Mouse (Mus musculus) spleen, adult 2 months (tissue): ENCODE results near the gene Mrpl4.

Experiments used
- CTCF ChIP-seq: fragments of 200-500 bp; IDR thresholded peaks from 2 replicates; pipeline ENCODE4 v1.5.1; 2011; ENCODE audit warnings: mild to moderate bottlenecking, inconsistent platforms; ENCODE audit not compliant: insufficient read depth, insufficient read length, insufficient replicate concordance; ENCODE audit errors: extremely low read depth
- POLR2A ChIP-seq: fragments of 200-500 bp; IDR thresholded peaks from 2 replicates; pipeline ENCODE4 v1.6.1; 2011; ENCODE audit warnings: low read depth, low read length, inconsistent platforms

DNA sequence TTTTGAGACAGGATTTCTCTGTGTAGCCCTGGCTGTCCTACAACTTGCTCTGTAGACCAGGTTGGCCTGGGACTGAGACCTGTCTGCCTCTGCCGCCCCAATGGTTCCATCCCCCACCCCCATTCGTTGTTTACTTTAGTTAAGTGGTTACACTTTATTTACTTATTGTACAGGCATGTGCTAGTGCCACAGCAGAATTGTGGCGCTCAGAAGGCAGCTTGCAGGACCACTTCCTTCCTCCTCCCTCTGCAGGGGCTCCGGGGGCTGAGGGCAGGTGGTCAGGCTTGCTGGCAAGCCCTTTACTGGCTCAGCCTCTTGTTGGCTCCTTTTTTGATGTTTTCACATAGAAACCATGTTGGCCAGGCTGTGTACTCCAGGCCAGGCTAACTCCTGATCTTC lies 14.6 kb downstream of the Mrpl4 start:
- TF ChIP-seq POLR2A (no peak), CTCF (no peak)
